Mouse (Mus musculus) midbrain, embryonic 10.5 days (tissue): ENCODE results near the gene Adamts3. TPM values are rescaled to one million over a fixed set of nuclear protein-coding genes. Genes with fewer than 3 reads are reported as not detected.

Experiments used
- DNase-seq: peaks from one replicate; pipeline ENCODE4 v3.0.0-alpha.2; 2017; ENCODE audit warnings: low spot score
- H3K27ac ChIP-seq: fragments of 300-500 bp; sonication (generic); replicated peaks from 2 replicates; pipeline ENCODE4 v1.5.1; 2016; ENCODE audit warnings: mild to moderate bottlenecking
- H3K27me3 ChIP-seq: fragments of 300-500 bp; sonication (generic); 2 replicates; pipeline ENCODE4 v1.6.1; 2016; ENCODE audit warnings: low read depth, mild to moderate bottlenecking; ENCODE audit not compliant: poor library complexity, severe bottlenecking
- H3K36me3 ChIP-seq: fragments of 300-500 bp; sonication (generic); 2 replicates; pipeline ENCODE4 v1.6.1; 2016; ENCODE audit warnings: mild to moderate bottlenecking, moderate library complexity
- H3K4me1 ChIP-seq: fragments of 300-500 bp; sonication (generic); 2 replicates; pipeline ENCODE4 v1.6.1; 2016
- H3K4me3 ChIP-seq: fragments of 300-500 bp; sonication (generic); 2 replicates; pipeline ENCODE4 v1.5.1; 2016; ENCODE audit warnings: mild to moderate bottlenecking, moderate library complexity
- H3K9me3 ChIP-seq: fragments of 300-500 bp; sonication (generic); replicated peaks from 2 replicates; pipeline ENCODE4 v1.6.1; 2016; ENCODE audit warnings: mild to moderate bottlenecking
- WGBS: fragments of 180-500 bp; shearing (Covaris S2); methylation state at CpG from one replicate; pipeline ENCODE4 v1.1.7; 2016; 5-methylcytosine and 5-hydroxymethylcytosine counted together
- polyA plus RNA-seq: library from polyadenylated mRNA; unstranded; fragments of >200 nt; fragmentation: Nextera tagmentation; extraction: Ambion mirVana; gene quantifications from 2 replicates; pipeline ENCODE4 v1.2.1, GENCODE M21; 2016

Gene Adamts3
- polyA plus RNA-seq, 1 experiment from 2014 or later, result 5.1 TPM

DNA sequence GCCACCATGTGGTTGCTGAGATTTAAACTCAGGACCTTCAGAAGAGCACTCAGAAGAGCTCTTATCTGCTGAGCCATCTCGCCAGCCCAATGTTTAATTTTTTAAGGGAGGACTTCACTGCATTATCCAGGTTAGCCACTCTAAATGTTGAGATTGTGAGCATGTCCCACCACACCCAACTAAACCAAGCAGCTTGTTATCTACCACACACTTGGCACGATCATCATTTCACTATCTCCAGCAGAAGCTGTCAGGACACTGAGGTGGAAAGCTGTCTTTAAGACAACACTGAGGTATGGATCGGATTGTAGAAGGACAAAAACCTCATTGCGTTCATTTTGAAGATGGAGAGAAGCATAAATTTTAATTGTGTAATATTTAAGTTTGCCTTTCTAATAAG is 205.0 kb downstream of the Adamts3 start:
- no peaks in the 10 kb centered on the region for H3K9me3 ChIP-seq
- 93% methylated on average over 4 of the region's 4 CpGs for WGBS
- H3K4me3 ChIP-seq, result no peak overlapping the region
- no peak overlapping the region for H3K27ac ChIP-seq
- no peaks in the 10 kb centered on the region for H3K27me3 ChIP-seq
- peaks cover 4% of the 10 kb centered on the region; the same call in 1 of the 2 replicates for H3K36me3 ChIP-seq
- no peak for DNase-seq
- no peaks in the 10 kb centered on the region for H3K4me1 ChIP-seq

DNA sequence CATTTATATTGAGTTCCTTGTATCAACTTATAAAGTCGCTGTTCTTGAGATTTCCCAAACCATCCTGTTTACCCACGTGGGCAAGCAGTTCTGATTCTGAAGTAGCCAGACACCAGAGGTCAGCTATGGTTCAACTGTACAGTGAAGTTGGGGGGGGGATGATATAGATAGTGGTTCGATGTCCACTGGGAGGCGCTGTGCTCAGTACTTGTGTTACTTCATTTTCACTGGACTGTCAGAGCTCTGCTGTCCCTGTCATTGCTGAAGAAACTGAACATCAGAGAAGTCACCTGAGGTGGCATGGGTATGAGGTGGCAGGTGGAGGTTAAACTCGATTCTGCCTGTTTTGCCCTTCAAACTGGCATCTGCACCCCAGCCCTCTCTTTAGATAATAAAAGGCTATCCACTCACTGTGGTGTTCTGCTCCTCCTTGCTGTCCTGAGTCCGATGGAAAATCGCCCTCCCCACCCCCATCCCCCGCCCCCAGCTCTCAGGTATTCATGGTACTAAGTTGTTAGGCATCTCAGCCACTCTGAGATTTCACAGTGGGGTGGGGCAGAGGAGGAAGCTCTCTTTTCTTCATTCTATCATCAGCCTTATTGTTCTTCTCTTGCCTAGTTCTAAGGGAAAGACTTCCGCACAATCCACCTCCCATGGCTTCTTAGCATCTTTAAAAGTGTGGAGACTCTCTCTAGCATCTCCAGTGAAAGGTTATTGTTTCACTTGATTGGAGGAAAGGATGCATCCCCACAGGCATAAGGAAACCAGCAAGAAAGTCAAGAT is 208.9 kb downstream of the Adamts3 start:
- H3K4me3 ChIP-seq, result no peak overlapping the region
- WGBS, result 85% methylated on average over 9 of the region's 9 CpGs
- no peak overlapping the region for H3K27ac ChIP-seq
- H3K27me3 ChIP-seq, result no peaks in the 10 kb centered on the region
- H3K36me3 ChIP-seq, result peaks cover 4% of the 10 kb centered on the region; the same call in 1 of the 2 replicates
- DNase-seq, result no peak
- H3K4me1 ChIP-seq, result no peaks in the 10 kb centered on the region
- no peaks in the 10 kb centered on the region for H3K9me3 ChIP-seq

DNA sequence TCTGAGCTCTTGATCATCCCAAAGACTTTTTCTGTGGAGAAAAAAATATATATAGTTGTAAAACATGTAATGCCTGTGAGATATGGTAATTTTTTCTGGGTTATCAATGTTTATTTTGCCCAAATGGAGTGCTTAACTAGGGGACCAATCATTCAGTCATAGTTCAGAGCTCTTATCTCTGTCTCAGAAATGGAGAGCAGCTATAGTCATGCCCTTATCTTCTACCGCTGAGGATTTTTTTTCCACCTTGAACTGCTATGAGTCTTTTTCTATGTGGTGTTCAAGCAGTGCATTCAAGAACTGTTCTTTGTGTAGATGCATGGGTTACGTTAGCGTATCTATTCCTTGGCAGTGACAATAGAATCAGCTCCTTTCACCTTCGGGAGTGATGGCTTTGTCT is 210.2 kb downstream of the Adamts3 start:
- Histone ChIP-seq H3K27me3 (no peaks in the 10 kb centered on the region), H3K4me1 (no peaks in the 10 kb centered on the region), H3K9me3 (no peaks in the 10 kb centered on the region), H3K4me3 (no peak overlapping the region), H3K36me3 (peaks cover 4% of the 10 kb centered on the region; the same call in 1 of the 2 replicates), H3K27ac (no peak overlapping the region)
- no peak for DNase-seq
- 82% methylated on average over 4 of the region's 4 CpGs for WGBS

DNA sequence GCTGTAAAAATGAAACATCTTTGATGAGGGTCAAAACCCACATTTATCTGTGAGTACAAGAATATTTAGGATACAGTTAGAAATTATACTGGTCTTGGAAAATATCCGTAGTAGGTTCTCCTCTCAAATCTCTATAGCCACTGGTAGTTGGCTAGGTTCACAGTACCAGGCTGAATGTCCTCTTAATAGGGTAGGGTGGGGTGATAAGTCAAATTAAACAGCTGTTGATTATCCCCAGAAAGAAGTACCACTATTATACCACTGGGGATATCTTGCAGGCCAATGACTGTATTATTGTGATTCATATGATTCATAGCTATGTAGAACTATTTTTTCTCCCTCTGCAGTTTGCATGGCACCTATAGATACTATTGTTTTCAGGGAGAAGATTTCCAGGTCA is 228.8 kb downstream of the Adamts3 start:
- DNase-seq, result no peak
- Histone ChIP-seq H3K27ac (no peak overlapping the region), H3K9me3 (no peaks in the 10 kb centered on the region), H3K4me3 (no peak overlapping the region), H3K27me3 (no peaks in the 10 kb centered on the region), H3K4me1 (no peaks in the 10 kb centered on the region), H3K36me3 (no peaks in the 10 kb centered on the region)
- 96% methylated on average over 1 of the region's 1 CpGs for WGBS

DNA sequence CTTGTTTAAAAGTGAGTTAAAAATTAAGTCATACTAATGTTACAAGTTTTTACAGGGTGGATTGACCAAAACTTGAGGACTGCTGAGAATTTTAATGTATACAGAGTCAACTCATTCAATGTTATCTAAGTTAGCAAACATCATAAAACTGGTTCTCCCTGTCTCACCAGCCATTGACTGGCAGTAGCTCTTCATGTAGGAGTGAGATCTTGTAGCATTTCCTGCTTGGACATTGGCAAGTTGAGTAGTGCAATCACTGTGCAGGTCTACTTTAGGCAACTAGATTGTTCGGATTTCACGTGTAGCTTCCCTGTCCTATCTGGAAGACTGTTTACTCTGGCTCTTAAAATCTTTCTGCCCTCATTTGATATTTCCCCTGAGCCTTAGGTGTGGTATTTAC is 229.3 kb downstream of the Adamts3 start:
- Histone ChIP-seq H3K27me3 (no peaks in the 10 kb centered on the region), H3K9me3 (no peaks in the 10 kb centered on the region), H3K4me3 (no peak overlapping the region), H3K4me1 (no peaks in the 10 kb centered on the region), H3K27ac (no peak overlapping the region), H3K36me3 (no peaks in the 10 kb centered on the region)
- WGBS, result 87% methylated on average over 2 of the region's 2 CpGs
- no peak for DNase-seq

DNA sequence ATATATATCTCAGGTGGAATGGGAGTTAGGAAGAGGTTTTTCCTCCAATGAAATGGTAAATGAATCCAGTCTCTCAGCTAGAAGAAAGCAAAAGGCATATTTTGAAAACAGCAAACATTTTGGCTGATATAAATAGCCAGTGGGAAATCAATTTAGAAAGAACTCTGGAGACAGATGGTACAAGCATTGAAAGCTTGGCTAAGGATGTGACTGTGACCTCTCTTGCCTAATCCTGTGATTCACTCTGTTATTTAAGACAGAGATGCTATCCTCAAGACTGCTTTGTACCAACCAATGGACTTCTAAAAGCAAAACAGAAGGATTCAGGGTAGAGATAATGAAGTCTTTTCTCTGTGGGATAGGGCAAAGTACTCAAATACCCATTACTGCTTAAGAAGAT is 236.2 kb downstream of the Adamts3 start:
- no peaks in the 10 kb centered on the region for H3K36me3 ChIP-seq
- no peak for DNase-seq
- no peak overlapping the region for H3K27ac ChIP-seq
- H3K4me3 ChIP-seq, result no peak overlapping the region
- no peaks in the 10 kb centered on the region for H3K27me3 ChIP-seq
- H3K4me1 ChIP-seq, result no peaks in the 10 kb centered on the region
- H3K9me3 ChIP-seq, result no peaks in the 10 kb centered on the region

DNA sequence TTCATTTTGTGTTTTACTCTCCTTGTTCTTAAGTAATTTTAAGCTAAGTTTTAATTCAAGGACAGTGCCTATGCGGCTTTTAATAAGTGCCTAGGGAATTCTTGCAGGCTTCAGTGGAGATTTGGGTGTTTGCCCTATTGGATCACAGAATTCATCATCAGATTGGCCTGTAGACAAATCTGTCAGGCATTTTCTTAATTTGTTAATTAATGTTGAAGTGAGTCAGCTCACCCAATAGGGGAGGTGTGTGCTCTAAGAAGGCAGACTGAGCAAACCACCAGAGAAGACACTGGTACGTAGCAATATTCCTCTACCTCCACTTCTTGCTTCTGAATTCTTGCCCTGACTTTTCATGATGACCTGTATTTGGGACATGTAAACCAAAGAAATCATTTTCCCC is 247.7 kb downstream of the Adamts3 start:
- WGBS, result 90% methylated on average over 2 of the region's 2 CpGs

DNA sequence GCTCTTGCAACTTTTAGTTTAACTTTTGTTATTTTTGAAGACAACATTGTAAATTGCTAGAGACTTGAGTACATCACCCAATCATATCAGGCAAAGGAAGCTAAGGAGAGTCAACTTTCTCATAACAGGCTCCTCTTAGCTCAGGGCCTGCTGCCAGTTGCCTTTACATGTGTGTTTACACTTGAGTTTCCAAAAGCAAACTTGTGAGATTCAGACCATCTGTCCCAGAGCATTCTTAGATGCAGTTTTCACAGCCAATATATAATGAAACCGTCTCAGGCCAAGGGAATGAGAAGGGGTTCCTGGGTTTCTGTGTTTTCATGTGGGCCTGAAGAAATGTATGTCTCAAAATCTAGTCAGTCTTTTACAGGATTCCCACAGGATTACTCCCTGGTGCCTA is 251.5 kb downstream of the Adamts3 start:
- DNase-seq, result no peak
- no peaks in the 10 kb centered on the region for H3K9me3 ChIP-seq
- 82% methylated on average over 1 of the region's 1 CpGs for WGBS
- no peak overlapping the region for H3K4me3 ChIP-seq
- H3K36me3 ChIP-seq, result no peaks in the 10 kb centered on the region
- no peaks in the 10 kb centered on the region for H3K27me3 ChIP-seq
- H3K4me1 ChIP-seq, result no peaks in the 10 kb centered on the region
- no peak overlapping the region for H3K27ac ChIP-seq

More for the DNA sequence above, 247.7 kb downstream of the Adamts3 start:
- Histone ChIP-seq H3K36me3 (no peaks in the 10 kb centered on the region), H3K9me3 (no peaks in the 10 kb centered on the region), H3K4me3 (no peak overlapping the region), H3K27ac (no peak overlapping the region), H3K27me3 (no peaks in the 10 kb centered on the region), H3K4me1 (no peaks in the 10 kb centered on the region)
- no peak for DNase-seq
